Mouse (Mus musculus): ENCODE results near the gene Ppp6r1.

DNA sequence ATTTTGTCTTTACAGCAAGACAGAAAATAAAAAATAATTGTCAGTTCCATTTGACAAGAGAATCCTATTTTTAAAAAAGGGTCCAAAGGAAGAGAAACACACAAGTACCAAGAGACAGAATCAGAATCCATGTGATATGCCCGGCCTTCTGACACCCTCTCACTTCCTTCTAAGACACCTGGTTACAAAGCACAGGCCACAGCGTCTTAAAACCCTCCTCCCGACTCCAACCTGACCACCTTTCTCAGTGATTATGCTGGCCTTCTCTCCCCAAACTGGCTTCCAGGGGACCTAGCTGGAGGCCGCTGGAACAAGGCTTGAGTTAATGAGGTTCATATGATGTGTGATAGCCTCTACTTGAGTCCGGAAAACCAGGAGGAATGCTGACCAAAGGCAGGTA is 5.5 kb downstream of the Ppp6r1 start:
- TF ChIP-seq POLR2A (IDR thresholded peaks at IDR 0.05; ENCODE audit: control insufficient read depth, extremely low read depth, insufficient read depth, low read length, poor library complexity) (no peak), CTCF (IDR thresholded peaks at IDR 0.05; ENCODE audit: borderline replicate concordance, control insufficient read depth, extremely low read depth, insufficient read depth, low read length, poor library complexity) (no peak)

All from thymus, adult 2 months (tissue).